Mouse (Mus musculus) kidney, postnatal 36 days (tissue): Measurements from ENCODE around the gene Olfr147.
"Not testable (repeated sequence)": the region's sequence is repeated elsewhere in the genome, so short reads cannot be mapped to it uniquely, and the experiment has no call there.

ENCODE experiments used
- DNase-seq, 2 experiments: peaks; one replicate each; pipeline ENCODE4 v3.0.0; 2021 to 2022; ENCODE audit warnings: mixed read lengths in 2 of 2

The Olfr147 gene

GRCm38 (mm10) chr9:38401398-38401797 is at the start of gene Olfr147:
TSS of gene Olfr147 (plus strand) at chr9:38401698.
- DNase-seq = no peak

DNA sequence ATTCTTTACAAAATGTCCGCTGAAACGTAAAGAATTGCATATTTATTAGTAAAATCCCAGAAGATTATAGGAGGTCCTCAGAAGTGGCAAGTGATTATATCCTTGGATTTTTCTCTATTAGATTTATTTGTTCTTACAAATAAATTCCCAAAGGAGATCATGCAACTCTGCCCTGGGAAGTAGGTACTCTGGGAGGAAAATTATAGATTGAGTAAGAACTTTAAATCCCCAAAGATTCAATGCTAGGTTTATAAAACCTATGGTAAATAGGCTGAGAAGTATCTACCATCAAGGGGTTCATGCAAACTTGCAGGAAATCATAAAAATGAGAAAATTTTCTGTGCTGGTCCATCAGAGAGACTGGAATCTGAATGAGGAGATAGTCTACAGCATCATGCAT is 34.9 kb upstream of the Olfr147 start, which contains the start of gene Olfr250:
TSS of gene Olfr250 (plus strand) at position 301 of the 400 bp plus-strand sequence.
- no peak for DNase-seq

DNA sequence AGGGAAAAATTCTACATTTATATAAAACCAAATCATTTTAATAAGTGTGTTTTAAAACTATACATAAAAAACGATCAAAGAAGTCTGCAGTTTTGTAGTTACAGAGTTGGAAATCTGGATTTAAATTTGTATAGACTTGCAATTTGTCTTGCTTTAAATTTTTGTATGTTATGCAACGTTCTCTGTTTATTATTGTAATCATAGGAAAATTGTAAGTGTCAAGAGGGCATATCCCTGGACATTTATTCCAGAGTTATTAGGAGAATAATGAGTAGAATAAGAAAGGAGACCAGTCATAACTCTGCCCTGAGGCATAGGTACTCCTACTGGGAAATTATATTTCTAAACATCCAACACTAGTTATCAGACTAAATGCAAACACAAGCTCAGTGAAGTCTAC is 24.7 kb upstream of the Olfr147 start, which contains the start of gene Olfr251:
TSS of gene Olfr251 (plus strand) at position 301 of the 400 bp plus-strand sequence.
- no peak for DNase-seq

DNA sequence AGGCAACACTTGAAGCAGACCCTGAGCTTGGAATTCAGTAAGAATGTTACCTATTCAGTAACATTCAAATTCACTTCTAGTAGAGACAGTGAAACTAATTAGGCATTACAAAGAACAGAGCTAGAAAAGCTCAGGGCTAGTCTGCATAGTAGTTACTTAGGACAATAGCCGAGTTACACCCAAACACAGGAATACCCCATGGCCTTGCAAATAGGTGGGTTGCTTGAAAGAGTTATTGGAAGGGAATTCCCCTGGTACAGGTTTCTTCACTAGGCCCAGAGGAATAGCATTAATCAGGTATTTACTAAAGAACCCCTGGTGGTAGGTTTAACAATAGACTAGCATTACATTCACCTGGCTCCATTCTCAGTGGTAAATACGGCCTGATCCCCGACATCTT is 6.0 kb downstream of the Olfr147 start:
- not testable (repeated sequence) for DNase-seq

DNA sequence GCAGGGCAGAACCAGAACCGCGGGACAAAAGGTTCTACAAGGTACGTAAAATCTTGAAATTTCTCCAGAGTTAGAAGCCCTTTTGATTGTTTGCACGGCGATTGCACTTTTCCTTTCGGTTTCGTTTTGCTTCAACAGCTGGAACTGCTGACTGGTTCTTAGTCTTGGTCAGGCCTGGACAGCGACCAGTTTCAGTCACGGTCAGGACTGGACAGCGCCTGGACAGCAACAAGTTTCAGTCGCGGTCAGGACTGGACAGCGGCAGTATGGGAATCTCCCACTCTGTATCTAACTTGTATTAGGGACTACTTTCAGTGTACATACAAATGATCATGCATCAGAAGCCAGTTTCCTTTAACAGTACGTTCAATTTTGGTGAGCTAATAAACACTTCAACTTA is 12.0 kb downstream of the Olfr147 start:
- not testable (repeated sequence) for DNase-seq

- no peak for DNase-seq
These were observed 22.3 kb downstream of the Olfr147 start for GRCm38 (mm10) chr9:38423801-38424200.

DNA sequence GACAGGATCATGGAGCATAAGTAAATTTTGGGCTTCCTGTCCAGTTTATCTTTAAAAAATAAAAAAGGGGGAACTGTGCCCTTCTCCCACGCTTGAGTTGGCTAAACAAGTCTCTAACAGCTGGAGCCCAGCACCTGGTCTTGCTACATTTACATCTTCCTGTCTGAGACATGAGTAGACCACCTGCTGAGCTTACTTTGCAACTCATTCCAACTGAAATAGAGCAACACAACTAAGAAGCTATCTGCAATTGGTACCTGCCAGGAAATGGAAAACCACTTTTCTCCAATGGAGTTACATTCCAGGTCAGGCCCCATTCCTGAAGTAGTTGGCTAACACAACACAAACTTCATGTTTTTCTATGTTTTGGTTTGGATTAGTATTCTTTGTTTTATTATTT is 25.5 kb downstream of the Olfr147 start:
- DNase-seq = no peak

- DNase-seq = no peak
These were observed 27.7 kb downstream of the Olfr147 start, which contains the start of gene Olfr901 for GRCm38 (mm10) chr9:38429155-38429554. TSS of gene Olfr901 (plus strand) at chr9:38429455.

- no peak for DNase-seq
These were observed 45.9 kb downstream of the Olfr147 start, which contains the start of gene Olfr902 for GRCm38 (mm10) chr9:38447352-38447751. TSS of gene Olfr902 (plus strand) at chr9:38447652.
